Mouse (Mus musculus) frontal cortex, adult (tissue): ENCODE data around the gene Nap1l1.
"Not testable (repeated sequence)": the region's sequence is repeated elsewhere in the genome, so short reads cannot be mapped to it uniquely, and the experiment has no call there.

Experiments
- ATAC-seq: cut with Nextera tagmentation; 2 replicates; pipeline ENCODE4 v1.9.2; 2017; ENCODE audit warnings: mild to moderate bottlenecking, moderate library complexity, mixed read lengths; ENCODE audit not compliant: low TSS enrichment

Gene Nap1l1

DNA sequence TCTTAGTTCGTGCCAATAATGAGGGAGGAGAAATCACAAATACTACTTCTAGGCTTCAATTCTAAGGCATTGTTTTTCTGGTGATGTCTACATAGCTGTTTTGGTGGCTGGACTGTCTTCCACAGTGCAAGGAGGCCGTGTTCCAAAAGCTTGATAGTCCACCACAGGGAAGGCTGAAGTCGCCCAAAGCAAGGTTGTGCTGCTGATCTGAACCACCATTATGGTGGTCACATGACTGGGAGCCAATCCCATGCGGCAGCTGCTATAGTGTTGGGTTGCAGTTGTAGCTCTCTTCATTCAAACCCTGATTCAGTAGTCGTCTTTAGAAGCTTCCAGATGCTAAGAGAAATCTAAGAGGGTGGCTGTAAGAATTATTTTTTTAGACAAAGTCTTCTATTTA, 6.6 kb downstream of the Nap1l1 start:
- ATAC-seq, result 0 out of 2 replicates have a peak, but pooled peaks have one; percentile 2

GRCm38 (mm10) chr10:111482654-111483053, 9.6 kb downstream of the Nap1l1 start:
- no peak for ATAC-seq

DNA sequence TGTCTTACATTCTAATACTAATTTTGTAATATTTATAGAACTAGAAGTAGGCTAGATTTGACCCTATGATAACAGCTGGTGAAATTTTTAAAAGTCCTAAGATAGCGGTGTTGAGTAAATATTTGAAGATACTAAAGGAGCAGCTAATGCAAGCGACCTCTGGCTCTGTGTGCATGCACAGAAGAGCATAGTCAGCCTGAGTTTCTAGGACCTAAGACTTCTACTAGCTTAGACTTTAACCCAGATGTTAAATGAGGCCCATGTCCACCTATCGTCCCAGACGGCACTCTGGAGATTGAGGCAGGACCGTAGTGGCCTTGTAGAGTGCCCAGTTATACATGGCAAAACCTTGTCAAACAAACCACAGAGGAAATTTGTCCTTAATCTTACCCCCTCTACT, 11.1 kb downstream of the Nap1l1 start:
- ATAC-seq, result no peak

GRCm38 (mm10) chr10:111488793-111489192, 15.8 kb downstream of the Nap1l1 start:
- ATAC-seq, result 0 out of 2 replicates have a peak, but pooled peaks have one; percentile 35

DNA sequence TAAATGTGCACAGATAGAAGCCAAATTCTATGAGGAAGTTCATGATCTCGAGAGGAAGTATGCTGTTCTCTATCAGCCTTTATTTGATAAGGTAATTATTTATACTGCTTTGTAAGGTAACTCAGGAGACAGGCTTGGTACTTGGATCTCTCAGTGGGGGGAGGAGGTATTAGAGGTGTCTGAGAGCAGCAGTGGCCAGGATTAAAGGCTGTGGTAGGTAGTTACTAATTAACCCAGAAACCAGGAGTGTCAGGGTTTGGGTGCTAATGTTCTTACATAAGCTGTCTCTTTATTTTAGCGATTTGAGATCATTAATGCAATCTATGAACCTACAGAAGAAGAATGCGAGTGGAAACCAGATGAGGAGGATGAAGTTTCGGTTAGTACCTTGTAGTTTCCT, 17.1 kb downstream of the Nap1l1 start:
- ATAC-seq, result not testable (repeated sequence)

GRCm38 (mm10) chr10:111495888-111496287, 22.9 kb downstream of the Nap1l1 start:
- ATAC-seq, result no peak

DNA sequence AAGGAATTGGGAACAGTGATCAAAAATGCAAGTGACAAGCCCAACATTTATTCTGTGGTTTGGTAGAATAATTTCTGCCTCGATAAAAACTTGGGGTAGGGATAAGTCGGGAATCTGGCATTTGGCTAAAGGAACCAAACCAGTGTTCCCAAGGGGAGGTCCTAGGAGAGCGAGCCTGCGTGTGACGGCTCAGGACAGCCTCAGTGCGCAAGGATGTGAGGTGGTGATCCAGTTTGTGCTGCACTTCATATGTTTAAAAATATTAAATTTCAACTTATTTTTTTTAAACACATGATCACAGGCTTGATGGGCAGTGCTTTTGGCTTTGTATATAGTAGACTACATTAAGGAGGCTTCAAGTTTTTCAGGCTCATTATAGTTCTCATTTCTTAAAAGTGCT, 26.9 kb downstream of the Nap1l1 start:
- no peak for ATAC-seq

GRCm38 (mm10) chr10:111503071-111503470, 30.0 kb downstream of the Nap1l1 start:
- peak; percentile 4; the same call in 1 of the 2 replicates for ATAC-seq

DNA sequence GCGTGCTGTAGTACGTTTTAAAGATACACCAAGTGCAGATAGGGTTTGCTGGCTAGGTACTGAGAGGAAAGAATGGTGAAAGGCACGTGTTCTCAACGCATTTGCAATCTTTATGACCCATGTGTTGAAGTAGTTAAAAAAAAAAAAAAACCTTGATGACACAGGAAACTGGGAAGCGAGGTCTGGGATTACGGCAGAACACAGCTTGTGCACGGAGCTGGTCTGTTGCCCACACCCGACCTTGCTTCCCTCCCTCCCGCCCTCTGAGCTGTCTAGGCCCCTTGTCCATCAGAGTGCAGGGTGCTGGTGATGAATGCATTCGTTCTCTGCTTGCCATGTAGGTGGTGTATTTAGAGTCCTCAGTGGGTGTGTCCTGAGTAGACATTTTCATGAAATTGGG, 30.7 kb downstream of the Nap1l1 start:
- ATAC-seq, result no peak

DNA sequence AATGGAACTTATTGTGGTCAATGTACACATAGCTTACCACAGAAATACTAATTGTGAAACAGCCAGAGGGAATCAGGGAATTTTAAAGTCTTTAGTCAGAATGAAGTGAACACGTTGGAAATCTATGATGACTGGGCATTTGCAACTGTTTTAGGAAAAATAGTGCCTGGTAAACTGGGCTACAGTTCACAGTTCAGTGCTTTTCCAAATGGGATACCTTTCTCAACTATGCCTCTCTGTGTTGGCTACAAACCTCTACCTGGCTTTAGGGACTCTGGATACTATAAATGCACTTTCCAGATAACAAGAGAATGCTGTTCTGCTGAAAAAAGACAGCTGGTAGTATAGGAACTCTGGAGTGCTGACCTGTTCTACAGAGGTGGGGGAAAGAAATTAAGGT, 31.6 kb downstream of the Nap1l1 start:
- no peak for ATAC-seq

DNA sequence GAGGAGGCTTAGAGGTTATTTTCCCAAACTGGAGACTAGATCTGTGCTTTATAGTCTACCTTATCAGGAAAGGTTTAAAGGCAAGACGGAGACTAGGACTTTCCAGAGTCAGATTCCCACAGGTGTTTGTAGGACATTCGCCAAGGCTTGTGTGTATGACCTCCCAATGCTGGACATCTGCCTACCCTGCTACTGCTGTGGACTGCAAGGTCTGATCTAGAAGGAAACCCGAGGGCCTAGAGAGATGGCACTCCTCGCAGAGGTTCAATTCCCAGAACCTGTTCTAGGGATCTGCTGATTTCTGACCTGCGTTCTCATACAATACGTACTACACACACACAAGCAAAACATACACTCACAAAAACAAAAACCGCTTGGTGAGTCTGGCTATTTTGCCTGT, 32.4 kb downstream of the Nap1l1 start:
- no peak for ATAC-seq

GRCm38 (mm10) chr10:111506101-111506925, 33.3 kb downstream of the Nap1l1 start, which contains the start of gene Phlda1:
TSS of gene Phlda1 (plus strand) at chr10:111506286.
- ATAC-seq, result peak; percentile 74

DNA sequence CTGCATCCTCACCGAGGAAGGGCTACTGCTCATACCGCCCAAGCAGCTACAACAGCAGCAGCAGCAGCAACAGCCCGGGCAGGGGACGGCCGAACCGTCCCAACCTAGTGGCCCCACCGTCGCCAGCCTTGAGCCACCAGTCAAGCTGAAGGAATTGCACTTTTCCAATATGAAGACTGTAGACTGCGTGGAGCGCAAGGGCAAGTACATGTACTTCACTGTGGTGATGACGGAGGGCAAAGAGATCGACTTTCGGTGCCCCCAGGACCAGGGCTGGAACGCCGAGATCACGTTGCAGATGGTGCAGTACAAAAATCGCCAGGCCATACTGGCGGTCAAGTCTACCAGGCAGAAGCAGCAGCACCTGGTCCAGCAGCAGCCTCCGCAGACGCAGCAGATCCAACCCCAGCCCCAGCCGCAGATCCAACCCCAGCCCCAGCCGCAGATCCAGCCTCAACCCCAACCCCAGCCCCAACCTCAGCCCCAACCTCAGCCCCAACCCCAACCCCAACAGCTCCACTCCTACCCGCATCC, 34.0 kb downstream of the Nap1l1 start:
- ATAC-seq, result peak; percentile 3; the same call in 1 of the 2 replicates

DNA sequence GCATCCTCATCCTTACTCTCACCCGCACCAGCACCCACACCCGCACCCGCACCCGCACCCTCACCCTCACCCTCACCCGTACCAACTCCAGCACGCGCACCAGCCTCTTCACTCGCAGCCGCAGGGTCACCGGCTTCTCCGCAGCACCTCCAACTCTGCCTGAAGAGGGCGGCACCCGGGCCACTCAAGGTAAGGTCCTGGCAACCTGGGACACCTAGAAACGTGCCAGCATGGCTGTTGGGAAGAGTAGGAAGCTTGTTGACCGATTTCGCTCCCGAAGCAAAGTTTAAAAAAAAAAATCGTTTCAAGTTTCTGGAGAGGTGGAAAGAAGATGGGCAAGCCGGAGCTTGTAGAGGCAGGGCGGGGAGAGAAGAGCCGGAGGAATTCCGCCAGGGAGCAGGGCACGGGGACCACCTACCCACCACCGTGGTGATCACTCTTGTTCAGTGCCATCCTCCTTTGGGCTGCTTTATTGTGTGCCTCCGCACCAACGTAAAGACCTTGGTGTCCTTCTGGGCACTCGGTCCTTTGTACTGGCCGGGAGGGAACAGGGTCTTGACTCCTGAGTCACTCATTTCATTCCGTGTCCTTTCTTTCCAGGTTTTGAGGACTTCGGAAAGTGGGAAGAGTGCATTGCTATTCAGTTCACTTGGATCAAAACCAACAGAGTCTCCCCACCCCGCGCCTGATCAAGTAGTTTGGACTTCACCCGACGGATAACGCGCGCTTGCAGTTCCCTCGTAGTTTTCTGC, 34.6 kb downstream of the Nap1l1 start:
- 0 out of 2 replicates have a peak, but pooled peaks have one; percentile 2 for ATAC-seq

DNA sequence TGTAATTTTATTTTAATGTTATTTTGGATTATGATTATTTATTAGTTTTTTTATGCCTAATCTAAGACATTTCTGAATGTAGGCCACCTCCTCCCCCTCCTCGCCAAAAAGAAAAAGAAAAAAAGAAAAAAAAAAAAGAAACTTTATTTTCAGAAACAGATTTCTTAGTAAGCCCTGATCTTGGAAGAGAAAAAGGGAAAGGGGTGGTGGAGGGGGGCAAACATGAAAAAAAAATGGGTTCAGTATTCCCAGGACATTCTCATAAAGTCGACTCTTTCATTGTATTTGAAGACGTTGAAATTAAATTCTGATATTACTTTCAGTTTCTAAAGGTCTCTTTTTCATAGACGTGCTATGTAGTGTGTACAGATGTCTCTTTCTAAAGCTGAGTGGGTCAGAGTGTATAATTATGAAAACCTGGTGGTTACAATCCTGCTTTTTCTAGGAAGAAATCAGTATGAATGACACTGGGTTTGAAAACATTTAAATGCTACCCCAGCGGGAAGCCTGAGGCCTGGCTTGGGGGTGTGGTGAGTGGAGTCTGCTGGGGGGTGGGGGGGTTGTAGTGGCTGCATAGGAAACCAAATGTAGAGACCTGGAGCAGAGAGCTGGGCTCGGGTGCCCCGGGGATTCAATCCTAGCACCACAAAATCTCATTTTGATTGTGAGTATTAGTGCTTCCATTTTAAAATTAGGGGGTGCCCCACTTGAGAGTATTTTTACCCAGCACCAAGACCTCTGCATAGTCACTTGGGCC, 35.5 kb downstream of the Nap1l1 start:
- no peak for ATAC-seq

- no peak for ATAC-seq
These were observed 36.2 kb downstream of the Nap1l1 start for GRCm38 (mm10) chr10:111509103-111509784.

- ATAC-seq, result no peak
These were observed 37.0 kb downstream of the Nap1l1 start for GRCm38 (mm10) chr10:111509981-111510380.

DNA sequence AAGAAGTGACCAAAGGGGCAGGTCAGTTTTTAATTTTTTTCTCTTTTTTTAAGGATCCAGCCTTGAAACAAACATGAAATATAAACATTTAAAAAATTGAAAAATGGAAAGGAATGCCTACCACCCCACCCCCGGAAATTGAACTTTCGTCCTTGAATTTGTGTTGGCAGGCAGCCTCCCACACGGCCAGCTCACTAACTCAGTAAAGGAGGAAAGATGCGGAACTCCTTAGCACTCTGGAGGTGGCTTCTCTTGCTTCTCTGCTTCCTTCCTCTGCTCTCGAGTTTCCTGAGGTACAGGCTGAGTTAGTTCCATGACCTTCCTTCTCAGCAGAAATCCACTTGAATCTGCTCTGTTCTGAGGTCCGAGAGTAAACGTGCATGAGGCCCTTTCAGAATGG, 37.8 kb downstream of the Nap1l1 start:
- no peak for ATAC-seq

GRCm38 (mm10) chr10:111512036-111512568, 39.1 kb downstream of the Nap1l1 start:
- ATAC-seq, result no peak

DNA sequence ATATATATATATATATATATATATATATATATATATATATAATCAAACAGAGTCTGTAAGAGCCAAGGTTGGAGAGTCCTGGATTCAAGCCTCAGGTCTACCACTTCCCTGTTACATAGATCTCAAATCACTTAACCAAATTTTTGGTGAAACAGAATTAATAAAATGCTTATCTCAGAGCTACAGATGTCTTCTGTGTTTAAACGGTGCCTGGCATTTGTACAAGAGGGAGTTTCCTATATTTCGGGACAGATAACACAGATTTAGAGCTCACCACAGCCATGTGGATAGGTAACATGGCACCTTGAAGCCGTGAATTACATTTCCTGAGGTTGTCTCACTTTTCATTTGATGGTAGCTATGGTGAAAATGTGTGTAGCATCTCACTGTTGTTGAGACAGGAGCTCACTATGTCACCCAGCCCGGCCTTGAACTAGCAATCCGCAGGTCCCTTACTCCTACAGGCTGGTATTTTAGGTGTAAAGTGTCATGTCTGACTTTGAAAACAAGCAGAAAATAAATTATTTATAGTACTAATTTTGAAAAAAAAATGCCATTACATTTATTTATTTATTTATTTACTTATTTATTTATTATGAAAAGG, 41.4 kb downstream of the Nap1l1 start:
- no peak for ATAC-seq
